Mouse (Mus musculus) hindbrain, embryonic 15.5 days (tissue): ENCODE measurements at regions not wholly inside any gene's neighbourhood (a gene's known extent, or its start where the extent isn't known, plus 50 kb on each side); places are given as distances from the start of the nearest gene placed in this dataset.

Experiments used
- ATAC-seq: fragments of 200-750 bp; cut with Nextera tagmentation; 2 replicates; pipeline ENCODE4 v1.8.0; 2017; ENCODE audit warnings: low read depth, moderate number of reproducible peaks, moderate TSS enrichment; ENCODE audit not compliant: low FRiP score
- H3K27ac ChIP-seq: fragments of 300-500 bp; sonication (generic); replicated peaks from 2 replicates; pipeline ENCODE4 v1.5.1; 2015; ENCODE audit warnings: mild to moderate bottlenecking, inconsistent platforms
- H3K27me3 ChIP-seq: fragments of 300-500 bp; sonication (generic); 2 replicates; pipeline ENCODE4 v1.6.1; 2015; ENCODE audit warnings: control low read depth, inconsistent platforms
- H3K36me3 ChIP-seq: fragments of 300-500 bp; sonication (generic); 2 replicates; pipeline ENCODE4 v1.6.1; 2015; ENCODE audit warnings: control low read depth, inconsistent platforms
- H3K4me1 ChIP-seq: fragments of 300-500 bp; sonication (generic); replicated peaks from 2 replicates; pipeline ENCODE4 v1.6.1; 2015; ENCODE audit warnings: control low read depth, inconsistent platforms
- H3K4me2 ChIP-seq: fragments of 300-500 bp; sonication (generic); 2 replicates; pipeline ENCODE4 v1.6.1; 2015; ENCODE audit warnings: moderate library complexity, mild to moderate bottlenecking, inconsistent platforms
- H3K4me3 ChIP-seq: fragments of 300-500 bp; sonication (generic); 2 replicates; pipeline ENCODE4 v1.5.1; 2015; ENCODE audit warnings: mild to moderate bottlenecking, inconsistent platforms
- H3K9ac ChIP-seq: fragments of 300-500 bp; sonication (generic); 2 replicates; pipeline ENCODE4 v1.6.1; 2015; ENCODE audit warnings: inconsistent platforms
- H3K9me3 ChIP-seq: fragments of 300-500 bp; sonication (generic); 2 replicates; pipeline ENCODE4 v1.6.1; 2016; ENCODE audit warnings: control low read depth, inconsistent platforms
- WGBS: fragments of 180-500 bp; shearing (Covaris S2); methylation state at CpG from one replicate; pipeline ENCODE4 v1.1.7; 2015; 5-methylcytosine and 5-hydroxymethylcytosine counted together

- no peak overlapping the region for H3K4me2 ChIP-seq
- H3K4me3 ChIP-seq = no peak overlapping the region
- H3K9me3 ChIP-seq = no peaks in the 10 kb centered on the region
- no peaks in the 10 kb centered on the region for H3K4me1 ChIP-seq
- H3K9ac ChIP-seq = no peak overlapping the region
- WGBS = 71% methylated on average over 6 of the region's 6 CpGs
- H3K27me3 ChIP-seq = no peaks in the 10 kb centered on the region
- H3K36me3 ChIP-seq = no peaks in the 10 kb centered on the region
- H3K27ac ChIP-seq = no peak overlapping the region
- ATAC-seq = no peak
Observed at GRCm38 (mm10) chr14:58538135-58538534, 467.8 kb downstream of the Fgf9 start.

GRCm38 (mm10) chr14:58520976-58521549, 450.7 kb downstream of the Fgf9 start:
- ATAC-seq = no peak
- whole genome bisulfite sequencing = 50% methylated on average over 5 of the region's 5 CpGs

GRCm38 (mm10) chr14:58520384-58520783, 450.0 kb downstream of the Fgf9 start:
- Histone ChIP-seq H3K27ac (no peak overlapping the region), H3K36me3 (no peaks in the 10 kb centered on the region), H3K4me2 (no peak overlapping the region), H3K9me3 (no peaks in the 10 kb centered on the region), H3K9ac (no peak overlapping the region), H3K4me3 (no peak overlapping the region), H3K4me1 (no peaks in the 10 kb centered on the region), H3K27me3 (no peaks in the 10 kb centered on the region)
- 46% methylated on average over 5 of the region's 5 CpGs for WGBS
- ATAC-seq = no peak

More at GRCm38 (mm10) chr14:58520976-58521549, 450.7 kb downstream of the Fgf9 start:
- H3K36me3 ChIP-seq = no peaks in the 10 kb centered on the region
- no peak overlapping the region for H3K4me2 ChIP-seq
- H3K27me3 ChIP-seq = no peaks in the 10 kb centered on the region
- no peak overlapping the region for H3K27ac ChIP-seq
- no peak overlapping the region for H3K4me3 ChIP-seq
- no peaks in the 10 kb centered on the region for H3K4me1 ChIP-seq
- no peak overlapping the region for H3K9ac ChIP-seq
- no peaks in the 10 kb centered on the region for H3K9me3 ChIP-seq

DNA sequence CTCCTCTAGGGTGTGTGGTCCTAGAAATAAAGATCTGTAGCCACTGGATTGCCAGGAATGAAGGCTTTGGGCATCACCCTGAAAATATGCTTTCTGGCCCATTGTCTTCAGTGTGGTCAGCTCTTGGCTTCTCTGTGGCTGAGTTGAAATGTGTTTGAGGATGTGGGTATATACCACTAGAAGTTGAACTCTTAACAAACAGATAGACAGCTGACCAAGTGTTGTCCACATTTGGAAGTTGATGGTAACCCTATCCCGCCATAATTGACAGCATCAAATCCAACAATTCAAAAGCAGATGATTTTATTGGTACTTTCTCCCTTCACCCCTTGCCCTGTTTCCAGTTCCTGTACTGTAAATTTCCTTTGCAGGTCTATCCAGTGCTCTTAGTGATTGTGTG, 448.7 kb downstream of the Fgf9 start:
- Histone ChIP-seq H3K9me3 (no peaks in the 10 kb centered on the region), H3K27me3 (no peaks in the 10 kb centered on the region), H3K27ac (no peak overlapping the region), H3K4me1 (no peaks in the 10 kb centered on the region), H3K9ac (no peak overlapping the region), H3K4me3 (no peak overlapping the region), H3K4me2 (no peak overlapping the region), H3K36me3 (no peaks in the 10 kb centered on the region)
- 100% methylated on average over 1 of the region's 1 CpGs for WGBS
- no peak for ATAC-seq

DNA sequence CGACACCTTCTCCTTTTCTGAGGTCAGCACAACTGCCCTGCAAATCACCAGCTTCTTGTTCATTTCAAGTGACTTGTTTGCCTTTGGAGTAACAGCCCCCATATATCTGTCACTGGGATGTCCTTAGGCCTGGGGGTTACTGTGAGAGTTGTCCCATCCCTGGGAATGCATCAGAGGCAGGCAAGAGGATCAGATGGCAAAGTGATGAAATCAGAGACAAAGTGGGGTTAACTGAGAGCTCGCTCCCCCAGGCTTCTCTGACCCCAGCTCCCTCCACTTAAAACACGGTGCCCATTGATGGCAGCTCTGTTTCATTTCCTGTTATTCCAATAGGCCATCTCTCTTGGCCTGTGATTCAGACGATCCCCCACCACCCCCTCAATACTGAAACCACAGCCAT, 446.2 kb downstream of the Fgf9 start:
- no peaks in the 10 kb centered on the region for H3K4me1 ChIP-seq
- H3K27me3 ChIP-seq = no peaks in the 10 kb centered on the region
- H3K4me3 ChIP-seq = no peak overlapping the region
- no peaks in the 10 kb centered on the region for H3K9me3 ChIP-seq
- no peak overlapping the region for H3K27ac ChIP-seq
- H3K4me2 ChIP-seq = no peak overlapping the region
- 67% methylated on average over 4 of the region's 4 CpGs for WGBS
- no peak overlapping the region for H3K9ac ChIP-seq
- ATAC-seq = no peak
- H3K36me3 ChIP-seq = no peaks in the 10 kb centered on the region

GRCm38 (mm10) chr14:58512177-58512576, 441.8 kb downstream of the Fgf9 start:
- Histone ChIP-seq H3K4me2 (no peak overlapping the region), H3K36me3 (no peaks in the 10 kb centered on the region), H3K4me1 (0 out of 2 replicates have a peak, but pooled peaks cover 8% of the 10 kb centered on the region), H3K27me3 (no peaks in the 10 kb centered on the region), H3K9ac (no peak overlapping the region), H3K27ac (no peak overlapping the region), H3K4me3 (no peak overlapping the region), H3K9me3 (no peaks in the 10 kb centered on the region)
- no peak for ATAC-seq
- WGBS = 91% methylated on average over 6 of the region's 6 CpGs

DNA sequence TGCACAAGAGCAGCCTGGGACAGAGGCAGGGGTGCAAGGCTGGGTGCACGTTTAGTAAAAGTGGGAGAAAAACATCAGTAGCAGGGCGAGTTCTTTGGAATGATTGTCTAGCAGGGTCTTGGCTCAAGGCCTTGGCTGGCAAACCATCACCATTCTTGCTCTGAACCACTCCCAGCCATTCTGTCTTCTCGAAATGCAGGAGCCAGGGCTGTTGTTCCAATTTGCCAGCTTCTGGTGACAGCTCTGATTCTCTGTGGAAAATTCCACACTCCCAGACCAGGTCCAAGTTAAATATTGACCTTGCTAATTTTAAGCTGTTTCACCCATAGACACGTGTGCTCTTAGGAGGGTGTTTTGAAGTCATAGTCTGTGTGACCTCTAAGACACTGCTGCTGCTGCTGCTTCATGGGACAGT, 441.2 kb downstream of the Fgf9 start:
- no peaks in the 10 kb centered on the region for H3K27me3 ChIP-seq
- 0 out of 2 replicates have a peak, but pooled peaks cover 8% of the 10 kb centered on the region for H3K4me1 ChIP-seq
- no peak overlapping the region for H3K27ac ChIP-seq
- no peak for ATAC-seq
- H3K4me2 ChIP-seq = no peak overlapping the region
- H3K9me3 ChIP-seq = no peaks in the 10 kb centered on the region
- no peak overlapping the region for H3K9ac ChIP-seq
- H3K4me3 ChIP-seq = no peak overlapping the region
- no peaks in the 10 kb centered on the region for H3K36me3 ChIP-seq
- 72% methylated on average over 4 of the region's 4 CpGs for WGBS

DNA sequence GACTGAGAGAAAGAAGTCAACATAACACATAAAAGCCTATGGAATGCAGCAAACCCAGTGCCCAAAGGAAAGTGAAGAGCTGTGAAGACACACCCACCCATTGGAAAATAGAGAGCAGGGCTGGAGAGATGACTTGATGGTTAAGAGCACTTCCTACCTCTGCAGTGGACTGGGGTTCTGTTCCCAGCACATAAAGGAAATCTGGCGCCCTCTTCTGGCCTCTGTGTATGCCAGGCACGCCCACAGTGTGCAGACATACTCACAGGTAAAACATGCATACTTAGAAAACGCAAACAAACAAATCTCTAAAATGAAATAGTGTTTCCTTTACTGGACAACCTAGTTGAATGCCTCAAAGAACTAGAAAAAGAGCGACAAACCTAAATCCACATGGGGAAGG, 440.4 kb downstream of the Fgf9 start:
- no peaks in the 10 kb centered on the region for H3K9me3 ChIP-seq
- no peak overlapping the region for H3K9ac ChIP-seq
- no peak overlapping the region for H3K4me2 ChIP-seq
- no peak overlapping the region for H3K4me3 ChIP-seq
- no peaks in the 10 kb centered on the region for H3K36me3 ChIP-seq
- WGBS = 80% methylated on average over 4 of the region's 4 CpGs
- H3K4me1 ChIP-seq = 0 out of 2 replicates have a peak, but pooled peaks cover 8% of the 10 kb centered on the region
- H3K27ac ChIP-seq = no peak overlapping the region
- ATAC-seq = no peak
- no peaks in the 10 kb centered on the region for H3K27me3 ChIP-seq

DNA sequence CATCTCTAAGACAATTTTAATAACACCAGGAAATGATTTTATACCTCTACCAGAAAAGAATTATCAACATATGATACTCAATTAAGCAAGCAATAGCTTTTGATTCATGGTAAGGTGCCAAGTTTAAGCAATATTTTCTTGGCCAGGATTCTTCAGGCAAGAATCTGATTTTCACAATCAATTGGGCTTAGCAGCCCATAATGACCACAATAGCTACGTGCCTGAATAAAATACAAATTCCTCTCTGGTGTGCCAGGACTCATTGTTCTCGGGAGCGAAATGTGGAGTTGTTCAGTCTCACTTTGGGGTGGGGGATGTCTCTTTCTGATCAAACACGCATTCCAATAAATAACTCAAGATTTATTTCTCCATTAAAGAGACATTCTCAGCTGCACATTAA, 438.8 kb downstream of the Fgf9 start:
- Histone ChIP-seq H3K36me3 (no peaks in the 10 kb centered on the region), H3K9ac (no peak overlapping the region), H3K4me1 (0 out of 2 replicates have a peak, but pooled peaks cover 8% of the 10 kb centered on the region), H3K27ac (no peak overlapping the region), H3K4me3 (no peak overlapping the region), H3K27me3 (no peaks in the 10 kb centered on the region), H3K9me3 (no peaks in the 10 kb centered on the region), H3K4me2 (no peak overlapping the region)
- WGBS = 42% methylated on average over 4 of the region's 4 CpGs
- ATAC-seq = no peak

DNA sequence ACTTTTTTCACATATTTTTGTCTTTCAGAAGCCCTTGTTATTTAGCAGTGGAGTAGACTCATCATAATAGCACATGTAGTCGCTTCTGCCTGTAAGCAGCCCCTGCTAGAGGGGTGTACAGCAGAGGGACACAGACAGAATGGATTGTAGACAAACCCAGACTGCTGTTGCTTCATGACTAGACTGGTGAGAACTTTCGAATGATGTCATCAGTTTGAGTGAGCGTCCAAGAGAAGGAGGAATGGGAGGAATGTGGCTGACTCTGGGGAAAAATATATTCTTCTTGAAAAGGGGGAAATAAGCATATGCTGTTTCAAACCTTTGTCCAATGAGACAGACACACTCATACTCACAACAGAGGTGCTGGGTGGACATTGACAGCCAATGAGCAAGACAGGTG, 436.1 kb downstream of the Fgf9 start:
- no peak overlapping the region for H3K9ac ChIP-seq
- H3K4me1 ChIP-seq = 0 out of 2 replicates have a peak, but pooled peaks cover 8% of the 10 kb centered on the region
- no peaks in the 10 kb centered on the region for H3K9me3 ChIP-seq
- H3K4me3 ChIP-seq = no peak overlapping the region
- no peak overlapping the region for H3K4me2 ChIP-seq
- ATAC-seq = no peak
- H3K27ac ChIP-seq = no peak overlapping the region
- H3K36me3 ChIP-seq = no peaks in the 10 kb centered on the region
- no peaks in the 10 kb centered on the region for H3K27me3 ChIP-seq
- WGBS = 87% methylated on average over 3 of the region's 3 CpGs

DNA sequence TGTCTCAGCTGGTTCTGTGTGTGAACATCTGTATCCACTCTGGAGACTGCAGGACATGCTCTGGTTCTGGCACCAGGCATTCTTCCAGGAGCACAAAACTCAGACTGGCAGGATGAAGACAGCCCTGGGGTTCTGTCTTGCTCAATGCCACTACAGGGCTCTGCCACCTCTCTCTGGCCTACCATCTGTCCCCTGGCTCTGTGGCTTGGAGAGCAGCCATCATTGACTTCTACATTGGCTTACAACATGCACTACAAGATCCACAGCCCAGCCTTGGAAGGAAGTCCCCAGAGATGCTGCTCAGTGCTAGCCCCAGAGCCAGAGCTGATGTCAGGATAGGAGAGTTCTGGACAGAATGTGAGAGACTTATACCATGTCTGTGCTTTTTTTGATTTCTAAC, 435.5 kb downstream of the Fgf9 start:
- H3K4me1 ChIP-seq = 0 out of 2 replicates have a peak, but pooled peaks cover 8% of the 10 kb centered on the region

DNA sequence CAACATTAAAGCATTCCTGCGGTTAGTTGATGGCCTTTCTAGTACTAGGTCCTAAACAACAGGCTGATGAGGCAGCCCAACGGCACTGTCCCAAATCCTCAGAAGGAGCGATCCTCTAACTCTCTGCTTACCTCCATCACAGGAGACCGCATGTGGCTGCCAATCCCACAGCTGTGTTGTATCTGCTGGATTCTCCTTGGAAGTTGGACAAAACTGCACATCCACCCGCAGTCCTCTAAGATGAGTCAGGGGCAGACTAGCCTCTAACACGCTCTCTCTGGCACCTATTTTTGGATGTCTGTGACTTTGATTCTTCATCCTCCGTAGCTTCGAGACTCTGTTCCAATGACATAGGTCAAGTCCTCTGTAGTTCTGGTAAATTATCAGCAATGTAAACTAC, 432.5 kb downstream of the Fgf9 start:
- no peaks in the 10 kb centered on the region for H3K4me1 ChIP-seq
- no peaks in the 10 kb centered on the region for H3K36me3 ChIP-seq
- H3K27me3 ChIP-seq = no peaks in the 10 kb centered on the region
- no peak overlapping the region for H3K4me3 ChIP-seq
- 93% methylated on average over 8 of the region's 8 CpGs for WGBS
- no peaks in the 10 kb centered on the region for H3K9me3 ChIP-seq
- no peak overlapping the region for H3K4me2 ChIP-seq
- no peak overlapping the region for H3K9ac ChIP-seq
- ATAC-seq = no peak
- H3K27ac ChIP-seq = no peak overlapping the region

More for the DNA sequence above, 435.5 kb downstream of the Fgf9 start:
- no peak overlapping the region for H3K4me3 ChIP-seq
- H3K27me3 ChIP-seq = no peaks in the 10 kb centered on the region
- H3K36me3 ChIP-seq = no peaks in the 10 kb centered on the region
- H3K9ac ChIP-seq = no peak overlapping the region
- no peak overlapping the region for H3K27ac ChIP-seq
- no peaks in the 10 kb centered on the region for H3K9me3 ChIP-seq
- ATAC-seq = no peak
- no peak overlapping the region for H3K4me2 ChIP-seq

DNA sequence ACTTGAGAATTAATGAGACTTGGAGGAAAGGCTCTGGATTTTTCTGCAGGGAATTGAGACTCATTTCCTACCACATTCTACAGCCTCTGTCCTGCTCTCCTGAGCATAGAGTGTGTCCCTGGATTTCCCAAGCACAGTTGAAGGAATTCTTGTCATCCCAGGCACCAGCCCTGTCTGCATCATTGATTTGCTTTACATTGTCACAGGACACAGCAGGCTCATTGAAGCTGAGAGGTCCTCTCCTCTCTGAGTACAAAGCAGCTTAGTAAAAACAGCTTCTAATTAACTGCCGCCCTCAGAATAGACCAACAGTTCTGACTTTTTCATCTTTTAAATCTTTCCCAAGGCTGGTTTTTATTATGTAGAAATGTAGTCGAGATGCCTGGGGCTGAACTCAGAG, 429.7 kb downstream of the Fgf9 start:
- Histone ChIP-seq H3K9me3 (no peaks in the 10 kb centered on the region), H3K27me3 (no peaks in the 10 kb centered on the region), H3K4me2 (no peak overlapping the region), H3K4me3 (no peak overlapping the region), H3K9ac (no peak overlapping the region), H3K27ac (no peak overlapping the region), H3K4me1 (no peaks in the 10 kb centered on the region), H3K36me3 (no peaks in the 10 kb centered on the region)
- ATAC-seq = peak; percentile 34; the same call in 1 of the 2 replicates
- WGBS = 4% methylated on average over 2 of the region's 2 CpGs
